Mouse (Mus musculus) heart, adult 2 months (tissue): ENCODE measurements around the gene Sbf2.

Source experiments
- CTCF ChIP-seq: fragments of 200-600 bp; IDR thresholded peaks from 2 replicates; pipeline ENCODE4 v1.8.1; 2022; ENCODE audit warnings: antibody characterized with exemption, mild to moderate bottlenecking, moderate library complexity
- EP300 ChIP-seq: fragments of 200-500 bp; IDR thresholded peaks from 2 replicates; pipeline ENCODE4 v1.6.1; 2011; ENCODE audit warnings: low read depth, low read length, control low read depth; ENCODE audit not compliant: insufficient read depth
- POLR2A ChIP-seq: fragments of 200-500 bp; IDR thresholded peaks from 2 replicates; pipeline ENCODE4 v1.6.1; 2011; ENCODE audit warnings: mild to moderate bottlenecking, low read depth, low read length, control low read depth; ENCODE audit not compliant: insufficient read depth

DNA sequence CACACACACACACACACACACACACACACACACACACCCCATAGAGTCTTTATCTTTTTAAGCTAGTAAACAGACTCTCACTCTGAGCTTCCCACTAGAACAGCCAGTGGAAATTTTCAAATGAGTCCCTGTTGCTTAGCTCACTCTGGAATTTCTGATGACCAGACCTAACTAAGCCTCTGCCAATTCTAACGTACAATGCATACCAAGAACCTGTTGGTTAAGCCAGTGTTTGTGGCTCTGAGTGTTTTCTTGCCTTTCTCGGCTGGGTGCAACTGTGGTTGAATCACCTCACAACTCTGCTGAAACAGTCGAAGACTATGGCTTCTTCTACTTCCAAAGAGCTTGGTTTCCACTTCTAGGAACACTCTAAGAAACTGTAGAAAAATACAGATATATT is 40.5 kb upstream of the Sbf2 start:
- TF ChIP-seq POLR2A (no peak), CTCF (no peak), EP300 (no peak)
